Mouse (Mus musculus): Measurements from ENCODE around the gene Rasa3. TPM values are rescaled to one million over a fixed set of nuclear protein-coding genes. Genes with fewer than 3 reads are reported as not detected.
A peak's percentile ranks its signal among the peaks of the same experiment; 100 is the strongest.

Gene Rasa3
- polyA plus RNA-seq, 1 experiment from 2014 or later = 12.0 TPM

- peaks cover 40% of the 10 kb centered on the region for H3K36me3 ChIP-seq (ENCODE audit: control insufficient read depth, insufficient read depth, low read length)
- no peak for DNase-seq (ENCODE audit: low spot score)
- 44% methylated on average over 8 of the region's 8 CpGs for WGBS
Measured at GRCm38 (mm10) chr8:13584652-13585051, 92.8 kb downstream of the Rasa3 start.

GRCm38 (mm10) chr8:13577869-13578268 lies 99.5 kb downstream of the Rasa3 start:
- 90% methylated on average over 6 of the region's 6 CpGs for WGBS
- H3K4me2 ChIP-seq (replicated peaks; ENCODE audit: low read depth) = no peak overlapping the region
- DNase-seq (ENCODE audit: low spot score) = no peak
- ATAC-seq (ENCODE audit: low FRiP score, low TSS enrichment) = no peak
- no peaks in the 10 kb centered on the region for H3K4me1 ChIP-seq (replicated peaks; ENCODE audit: control insufficient read depth, insufficient read depth)
- H3K27me3 ChIP-seq (ENCODE audit: control insufficient read depth, insufficient read depth, low read length) = no peaks in the 10 kb centered on the region
- H3K27ac ChIP-seq (replicated peaks) = no peak overlapping the region
- H3K4me3 ChIP-seq (ENCODE audit: low read depth, low read length) = no peak overlapping the region
- no peak overlapping the region for H3K9ac ChIP-seq (ENCODE audit: low read length)
- no peaks in the 10 kb centered on the region for H3K9me3 ChIP-seq (ENCODE audit: control insufficient read depth, low read length)
- H3K36me3 ChIP-seq (ENCODE audit: control insufficient read depth, insufficient read depth, low read length) = peaks cover 36% of the 10 kb centered on the region
- TF ChIP-seq EP300 (optimal IDR thresholded peaks at IDR 0.05) = no peak
- TF ChIP-seq CTCF (IDR thresholded peaks at IDR 0.05; ENCODE audit: low read depth) = no peak

More at GRCm38 (mm10) chr8:13584652-13585051, 92.8 kb downstream of the Rasa3 start:
- ATAC-seq (ENCODE audit: low FRiP score, low TSS enrichment) = no peak; the same call in 1 of the 2 replicates
- Histone ChIP-seq H3K4me3 (ENCODE audit: low read depth, low read length) (no peak overlapping the region), H3K9ac (ENCODE audit: low read length) (no peak overlapping the region), H3K27ac (replicated peaks) (no peak overlapping the region), H3K4me2 (replicated peaks; ENCODE audit: low read depth) (no peak overlapping the region), H3K27me3 (ENCODE audit: control insufficient read depth, insufficient read depth, low read length) (no peaks in the 10 kb centered on the region), H3K4me1 (replicated peaks; ENCODE audit: control insufficient read depth, insufficient read depth) (no peaks in the 10 kb centered on the region), H3K9me3 (ENCODE audit: control insufficient read depth, low read length) (no peaks in the 10 kb centered on the region)
- no peak for TF ChIP-seq CTCF (IDR thresholded peaks at IDR 0.05; ENCODE audit: low read depth)
- no peak for TF ChIP-seq EP300 (optimal IDR thresholded peaks at IDR 0.05)

GRCm38 (mm10) chr8:13571999-13572398 lies 105.4 kb downstream of the Rasa3 start:
- no peaks in the 10 kb centered on the region for H3K9me3 ChIP-seq (ENCODE audit: control insufficient read depth, low read length)
- H3K4me3 ChIP-seq (ENCODE audit: low read depth, low read length) = no peak overlapping the region
- H3K9ac ChIP-seq (ENCODE audit: low read length) = no peak overlapping the region
- no peak for ATAC-seq (ENCODE audit: low FRiP score, low TSS enrichment)
- peak overlapping the region; percentile 75 for H3K27ac ChIP-seq (replicated peaks)
- H3K4me2 ChIP-seq (replicated peaks; ENCODE audit: low read depth) = no peak overlapping the region
- no peaks in the 10 kb centered on the region for H3K4me1 ChIP-seq (replicated peaks; ENCODE audit: control insufficient read depth, insufficient read depth)
- no peak for TF ChIP-seq EP300 (optimal IDR thresholded peaks at IDR 0.05)
- TF ChIP-seq CTCF (IDR thresholded peaks at IDR 0.05; ENCODE audit: low read depth) = no peak
- H3K27me3 ChIP-seq (ENCODE audit: control insufficient read depth, insufficient read depth, low read length) = no peaks in the 10 kb centered on the region
- H3K36me3 ChIP-seq (ENCODE audit: control insufficient read depth, insufficient read depth, low read length) = peaks cover 11% of the 10 kb centered on the region
- WGBS = 68% methylated on average over 11 of the region's 11 CpGs
- no peak for DNase-seq (ENCODE audit: low spot score)

GRCm38 (mm10) chr8:13562118-13562517 lies 115.3 kb downstream of the Rasa3 start, which contains the start of gene 1700029H14Rik:
1700029H14Rik (minus strand) TSS chr8:13562461.
- Histone ChIP-seq H3K27me3 (ENCODE audit: control insufficient read depth, insufficient read depth, low read length) (no peaks in the 10 kb centered on the region), H3K9ac (ENCODE audit: low read length) (no peak within 1 kb of the TSS), H3K36me3 (ENCODE audit: control insufficient read depth, insufficient read depth, low read length) (no peaks in the 10 kb centered on the region), H3K27ac (replicated peaks) (no peak within 1 kb of the TSS), H3K9me3 (ENCODE audit: control insufficient read depth, low read length) (no peaks in the 10 kb centered on the region), H3K4me3 (ENCODE audit: low read depth, low read length) (no peak within 1 kb of the TSS), H3K4me1 (replicated peaks; ENCODE audit: control insufficient read depth, insufficient read depth) (no peaks in the 10 kb centered on the region), H3K4me2 (replicated peaks; ENCODE audit: low read depth) (no peak within 1 kb of the TSS)
- TF ChIP-seq EP300 (optimal IDR thresholded peaks at IDR 0.05) (no peak), CTCF (IDR thresholded peaks at IDR 0.05; ENCODE audit: low read depth) (peak; percentile 34)
- DNase-seq (ENCODE audit: low spot score) (peak; percentile 25), ATAC-seq (ENCODE audit: low FRiP score, low TSS enrichment) (peak; percentile 38; the same call in 1 of the 2 replicates)
- 31% methylated on average over 13 of the region's 13 CpGs for WGBS

- no peaks in the 10 kb centered on the region for H3K36me3 ChIP-seq (ENCODE audit: control insufficient read depth, insufficient read depth, low read length)
- ATAC-seq (ENCODE audit: low FRiP score, low TSS enrichment) (no peak), DNase-seq (ENCODE audit: low spot score) (no peak)
- no peak overlapping the region for H3K4me3 ChIP-seq (ENCODE audit: low read depth, low read length)
- TF ChIP-seq CTCF (IDR thresholded peaks at IDR 0.05; ENCODE audit: low read depth) (no peak), EP300 (optimal IDR thresholded peaks at IDR 0.05) (no peak)
- no peaks in the 10 kb centered on the region for H3K4me1 ChIP-seq (replicated peaks; ENCODE audit: control insufficient read depth, insufficient read depth)
- H3K27ac ChIP-seq (replicated peaks) = no peak overlapping the region
- no peak overlapping the region for H3K4me2 ChIP-seq (replicated peaks; ENCODE audit: low read depth)
- no peak overlapping the region for H3K9ac ChIP-seq (ENCODE audit: low read length)
- 70% methylated on average over 2 of the region's 2 CpGs for WGBS
- no peaks in the 10 kb centered on the region for H3K27me3 ChIP-seq (ENCODE audit: control insufficient read depth, insufficient read depth, low read length)
- no peaks in the 10 kb centered on the region for H3K9me3 ChIP-seq (ENCODE audit: control insufficient read depth, low read length)
Measured at GRCm38 (mm10) chr8:13557526-13557925, 119.9 kb downstream of the Rasa3 start.

- no peaks in the 10 kb centered on the region for H3K9me3 ChIP-seq (ENCODE audit: control insufficient read depth, low read length)
- H3K4me3 ChIP-seq (ENCODE audit: low read depth, low read length) = no peak overlapping the region
- no peak overlapping the region for H3K27ac ChIP-seq (replicated peaks)
- H3K27me3 ChIP-seq (ENCODE audit: control insufficient read depth, insufficient read depth, low read length) = no peaks in the 10 kb centered on the region
- ATAC-seq (ENCODE audit: low FRiP score, low TSS enrichment) (no peak), DNase-seq (ENCODE audit: low spot score) (no peak)
- TF ChIP-seq CTCF (IDR thresholded peaks at IDR 0.05; ENCODE audit: low read depth) = no peak
- TF ChIP-seq EP300 (optimal IDR thresholded peaks at IDR 0.05) = no peak
- H3K4me2 ChIP-seq (replicated peaks; ENCODE audit: low read depth) = no peak overlapping the region
- no peaks in the 10 kb centered on the region for H3K36me3 ChIP-seq (ENCODE audit: control insufficient read depth, insufficient read depth, low read length)
- 92% methylated on average over 6 of the region's 6 CpGs for WGBS
- H3K4me1 ChIP-seq (replicated peaks; ENCODE audit: control insufficient read depth, insufficient read depth) = peaks cover 5% of the 10 kb centered on the region; the same call in 1 of the 2 replicates
- H3K9ac ChIP-seq (ENCODE audit: low read length) = no peak overlapping the region
Measured at GRCm38 (mm10) chr8:13551574-13551830, 125.9 kb downstream of the Rasa3 start.
